Mouse (Mus musculus): Measurements from ENCODE around the gene Ap1m2.

- no peak for TF ChIP-seq CTCF (IDR thresholded peaks at IDR 0.05 in 2 of 3, conservative IDR thresholded peaks at IDR 0.05 in 1 of 3; ENCODE audit: control insufficient read depth in 1 of 3, insufficient read depth in 1 of 3, low read depth in 2 of 3, low read length in 3 of 3, poor library complexity in 1 of 3, severe bottlenecking in 1 of 3)
- no peak for TF ChIP-seq TAL1 (IDR thresholded peaks at IDR 0.05; ENCODE audit: low read length)
- no peak for TF ChIP-seq POLR2AphosphoS5 (IDR thresholded peaks at IDR 0.05; ENCODE audit: borderline replicate concordance, low read depth, low read length)
- no peak for TF ChIP-seq TBP (IDR thresholded peaks at IDR 0.05; ENCODE audit: low read depth, low read length)
These were observed 28.1 kb downstream of the Ap1m2 start for GRCm38 (mm10) chr9:21283994-21284393.
